Mouse (Mus musculus): Measurements from ENCODE around the gene Aak1. TPM values are rescaled to one million over a fixed set of nuclear protein-coding genes. Genes with fewer than 3 reads are reported as not detected.

Gene Aak1
- 39.1 and 40.2 TPM in 2 replicates for polyA plus RNA-seq (2015; fragmentation: Nextera tagmentation; extraction: Ambion mirVana)

DNA sequence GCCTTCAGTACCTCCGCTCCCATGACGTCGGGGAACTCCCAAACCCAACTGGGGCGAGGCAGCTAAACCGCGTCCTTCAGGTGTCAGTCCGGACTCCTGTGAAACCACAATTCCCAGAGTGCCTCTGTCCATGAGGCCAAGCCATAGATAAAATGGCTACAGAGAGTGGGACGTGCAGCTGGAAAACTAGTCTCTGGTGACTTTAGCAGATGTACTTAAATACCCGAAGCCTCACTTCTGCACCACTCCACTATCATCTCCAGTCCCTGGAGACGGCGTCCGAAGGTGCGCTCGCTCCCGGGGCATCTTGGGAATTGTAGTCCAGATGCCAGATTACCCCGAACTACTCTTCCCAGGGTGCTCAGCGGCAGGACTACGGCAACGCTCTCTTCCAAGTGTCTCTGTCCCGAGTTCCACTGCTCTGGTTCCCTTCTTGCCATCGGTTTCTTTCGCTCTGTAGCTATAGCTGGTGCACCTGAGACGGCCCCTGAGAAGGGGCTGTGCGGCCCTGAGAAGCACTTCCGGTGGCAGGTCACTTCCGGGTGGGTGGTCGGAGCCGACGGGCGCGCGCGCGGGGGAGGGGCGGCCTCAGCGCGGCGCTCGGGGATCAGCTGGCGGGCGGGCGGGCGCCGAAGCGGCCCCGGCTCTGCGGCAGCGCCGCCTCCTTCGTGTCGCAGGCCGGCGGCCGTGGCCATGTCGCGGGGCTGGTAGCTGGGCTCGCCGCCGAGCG, at the start of gene Aak1:
Gene Aak1, plus strand, starts transcription at position 603 of the 730 bp plus-strand sequence.
- Histone ChIP-seq H3K27ac (ENCODE audit: low read depth, low read length) (peak within 1 kb of the TSS; percentile 93), H3K36me3 (ENCODE audit: control insufficient read depth, insufficient read depth, low read length) (no peaks in the 10 kb centered on the region), H3K9me3 (ENCODE audit: control insufficient read depth, low read length) (no peaks in the 10 kb centered on the region), H3K9ac (ENCODE audit: low read depth, low read length) (peak within 1 kb of the TSS; percentile 93), H3K27me3 (replicated peaks; ENCODE audit: control insufficient read depth, insufficient read depth, low read length) (no peaks in the 10 kb centered on the region), H3K4me1 (ENCODE audit: control insufficient read depth, insufficient read depth, low read depth, low read length) (peaks cover 36% of the 10 kb centered on the region), H3K4me2 (ENCODE audit: low read length) (peak within 1 kb of the TSS; percentile 88), H3K4me3 (ENCODE audit: low read length) (peak within 1 kb of the TSS; percentile 83)
- ATAC-seq, result peak; percentile 96
- under 1% methylated on average over 50 of the region's 60 CpGs for WGBS

DNA sequence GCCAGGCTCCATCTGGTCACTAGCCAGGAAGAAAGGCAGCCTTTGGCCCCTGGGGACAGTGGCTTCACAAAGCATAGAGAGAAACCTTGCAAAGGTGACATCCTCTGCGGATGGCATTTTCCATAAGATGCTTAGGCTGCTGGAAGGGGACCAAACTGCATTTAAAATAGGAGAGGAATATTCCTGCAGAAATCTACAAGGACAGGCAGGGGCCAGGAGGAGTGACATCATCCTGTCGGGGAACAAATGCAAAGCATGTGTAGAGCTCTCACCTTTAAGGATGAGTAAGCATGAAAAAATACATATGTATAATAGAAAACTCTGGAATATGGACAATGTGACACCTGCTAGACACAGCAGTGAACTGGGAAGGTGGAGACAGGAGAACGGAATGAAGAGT, 48.9 kb upstream of the Aak1 start:
- no peak overlapping the region for H3K9ac ChIP-seq (ENCODE audit: low read depth, low read length)
- H3K27ac ChIP-seq (ENCODE audit: low read depth, low read length), result no peak overlapping the region
- no peaks in the 10 kb centered on the region for H3K36me3 ChIP-seq (ENCODE audit: control insufficient read depth, insufficient read depth, low read length)
- no peaks in the 10 kb centered on the region for H3K27me3 ChIP-seq (replicated peaks; ENCODE audit: control insufficient read depth, insufficient read depth, low read length)
- no peak overlapping the region for H3K4me2 ChIP-seq (ENCODE audit: low read length)
- ATAC-seq, result no peak
- 93% methylated on average over 3 of the region's 3 CpGs for WGBS
- no peak overlapping the region for H3K4me3 ChIP-seq (ENCODE audit: low read length)
- H3K9me3 ChIP-seq (ENCODE audit: control insufficient read depth, low read length), result no peaks in the 10 kb centered on the region
- no peaks in the 10 kb centered on the region for H3K4me1 ChIP-seq (ENCODE audit: control insufficient read depth, insufficient read depth, low read depth, low read length)

DNA sequence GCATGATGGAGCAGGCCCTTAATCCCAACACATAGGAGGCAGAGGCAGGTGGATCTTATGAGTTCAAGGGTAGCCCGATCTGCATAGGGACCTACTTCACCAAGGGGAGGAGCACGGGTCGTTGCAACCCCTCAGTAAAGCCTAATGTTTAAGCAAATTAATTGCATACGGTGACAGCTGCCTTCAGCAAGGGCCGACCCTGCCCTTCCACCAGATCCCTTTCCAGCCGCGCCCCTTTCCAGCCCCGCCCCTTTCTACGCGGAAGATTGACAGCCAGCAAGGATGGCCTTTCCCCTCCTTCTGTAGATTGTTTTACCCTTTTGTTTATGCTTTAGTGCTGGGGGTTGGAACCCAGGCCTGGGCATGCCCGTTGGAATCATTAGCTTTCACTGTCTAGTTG, 47.9 kb upstream of the Aak1 start:
- no peaks in the 10 kb centered on the region for H3K4me1 ChIP-seq (ENCODE audit: control insufficient read depth, insufficient read depth, low read depth, low read length)
- H3K9ac ChIP-seq (ENCODE audit: low read depth, low read length), result no peak overlapping the region
- H3K9me3 ChIP-seq (ENCODE audit: control insufficient read depth, low read length), result no peaks in the 10 kb centered on the region
- no peaks in the 10 kb centered on the region for H3K27me3 ChIP-seq (replicated peaks; ENCODE audit: control insufficient read depth, insufficient read depth, low read length)
- WGBS, result 55% methylated on average over 11 of the region's 11 CpGs
- no peak overlapping the region for H3K27ac ChIP-seq (ENCODE audit: low read depth, low read length)
- H3K4me3 ChIP-seq (ENCODE audit: low read length), result no peak overlapping the region
- no peaks in the 10 kb centered on the region for H3K36me3 ChIP-seq (ENCODE audit: control insufficient read depth, insufficient read depth, low read length)
- ATAC-seq, result no peak
- no peak overlapping the region for H3K4me2 ChIP-seq (ENCODE audit: low read length)

DNA sequence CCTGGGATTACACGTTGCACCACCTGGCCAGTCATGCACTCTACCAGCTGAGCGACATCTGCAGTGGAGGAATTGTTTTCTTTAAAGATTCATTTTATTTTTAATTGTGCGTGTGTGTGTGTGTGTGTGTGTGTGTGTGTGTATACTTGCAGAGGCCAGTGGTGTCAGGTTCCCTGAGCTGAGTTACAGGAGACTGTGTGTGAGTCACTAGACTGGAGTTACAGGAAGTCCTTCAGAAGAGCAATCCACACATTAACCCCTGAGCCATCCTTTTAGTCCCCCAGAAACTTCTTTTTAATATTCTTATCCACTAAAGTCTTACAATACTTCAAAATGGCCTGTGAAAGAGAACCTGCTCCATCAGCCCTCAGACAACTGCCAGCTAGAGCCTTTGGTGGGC, 44.7 kb upstream of the Aak1 start:
- Histone ChIP-seq H3K4me3 (ENCODE audit: low read length) (no peak overlapping the region), H3K36me3 (ENCODE audit: control insufficient read depth, insufficient read depth, low read length) (no peaks in the 10 kb centered on the region), H3K9ac (ENCODE audit: low read depth, low read length) (no peak overlapping the region), H3K4me2 (ENCODE audit: low read length) (no peak overlapping the region), H3K9me3 (ENCODE audit: control insufficient read depth, low read length) (no peaks in the 10 kb centered on the region), H3K27me3 (replicated peaks; ENCODE audit: control insufficient read depth, insufficient read depth, low read length) (no peaks in the 10 kb centered on the region), H3K27ac (ENCODE audit: low read depth, low read length) (no peak overlapping the region), H3K4me1 (ENCODE audit: control insufficient read depth, insufficient read depth, low read depth, low read length) (no peaks in the 10 kb centered on the region)
- 87% methylated on average over 3 of the region's 3 CpGs for WGBS
- ATAC-seq, result no peak

DNA sequence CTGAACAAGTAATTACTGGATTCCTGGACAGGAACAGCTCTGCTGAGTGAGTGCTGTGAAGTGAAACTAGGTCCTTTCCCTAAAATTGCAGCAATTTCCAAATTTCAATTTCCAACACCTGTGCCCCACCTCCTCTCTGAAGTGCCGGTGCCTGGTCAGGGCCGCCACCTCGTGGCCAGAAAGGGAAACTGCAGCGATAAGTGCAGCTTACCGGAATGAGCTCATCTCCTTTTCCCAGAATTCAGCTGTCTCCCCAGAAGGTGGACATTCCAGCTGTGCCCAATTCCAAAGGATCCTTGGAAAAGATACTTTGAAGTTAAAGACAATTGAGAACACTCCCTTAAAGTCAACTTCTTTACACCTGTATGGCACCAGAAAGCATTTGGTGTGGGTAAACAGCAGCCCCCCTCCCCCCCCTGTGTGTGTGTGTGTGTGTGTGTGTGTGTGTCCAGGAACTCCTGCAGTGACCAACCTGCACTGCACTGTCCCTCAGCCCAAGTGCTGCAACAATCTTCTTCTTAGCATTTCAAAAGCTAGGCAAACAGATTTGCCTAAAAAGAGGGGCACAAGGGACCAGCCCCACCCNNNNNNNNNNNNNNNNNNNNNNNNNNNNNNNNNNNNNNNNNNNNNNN, 42.7 kb upstream of the Aak1 start:
- no peak overlapping the region for H3K9ac ChIP-seq (ENCODE audit: low read depth, low read length)
- H3K9me3 ChIP-seq (ENCODE audit: control insufficient read depth, low read length), result no peaks in the 10 kb centered on the region
- H3K36me3 ChIP-seq (ENCODE audit: control insufficient read depth, insufficient read depth, low read length), result no peaks in the 10 kb centered on the region
- H3K27ac ChIP-seq (ENCODE audit: low read depth, low read length), result no peak overlapping the region
- H3K4me3 ChIP-seq (ENCODE audit: low read length), result no peak overlapping the region
- WGBS, result 0% methylated on average over 5 of the region's 5 CpGs
- no peaks in the 10 kb centered on the region for H3K27me3 ChIP-seq (replicated peaks; ENCODE audit: control insufficient read depth, insufficient read depth, low read length)
- H3K4me2 ChIP-seq (ENCODE audit: low read length), result no peak overlapping the region
- peaks cover 4% of the 10 kb centered on the region; the same call in 1 of the 2 replicates for H3K4me1 ChIP-seq (ENCODE audit: control insufficient read depth, insufficient read depth, low read depth, low read length)
- ATAC-seq, result peak; percentile 69; the same call in 1 of the 2 replicates

DNA sequence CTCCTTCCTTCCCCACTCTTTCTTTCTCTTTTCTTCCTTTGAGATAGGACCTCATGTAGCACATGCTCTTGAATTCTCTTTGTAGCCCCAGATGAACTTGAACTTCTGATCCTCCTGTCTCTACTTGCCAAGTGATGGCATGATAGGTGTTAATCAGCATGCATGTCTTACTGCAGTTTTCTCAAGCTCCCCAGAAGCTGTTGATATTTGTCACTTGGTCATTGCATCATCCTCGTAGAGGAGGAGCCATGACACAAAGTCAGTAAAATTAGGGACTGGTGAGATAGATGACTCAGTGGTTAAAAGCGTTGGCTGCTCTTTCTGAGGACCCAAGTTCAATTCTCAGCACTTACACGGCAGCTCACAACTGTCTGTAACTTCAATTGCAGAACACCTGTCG, 36.4 kb upstream of the Aak1 start:
- no peak overlapping the region for H3K9ac ChIP-seq (ENCODE audit: low read depth, low read length)
- H3K27me3 ChIP-seq (replicated peaks; ENCODE audit: control insufficient read depth, insufficient read depth, low read length), result no peaks in the 10 kb centered on the region
- no peak overlapping the region for H3K4me2 ChIP-seq (ENCODE audit: low read length)
- peaks cover 11% of the 10 kb centered on the region for H3K4me1 ChIP-seq (ENCODE audit: control insufficient read depth, insufficient read depth, low read depth, low read length)
- no peaks in the 10 kb centered on the region for H3K9me3 ChIP-seq (ENCODE audit: control insufficient read depth, low read length)
- no peak for ATAC-seq
- 61% methylated on average over 4 of the region's 4 CpGs for WGBS
- H3K4me3 ChIP-seq (ENCODE audit: low read length), result no peak overlapping the region
- no peak overlapping the region for H3K27ac ChIP-seq (ENCODE audit: low read depth, low read length)
- no peaks in the 10 kb centered on the region for H3K36me3 ChIP-seq (ENCODE audit: control insufficient read depth, insufficient read depth, low read length)

DNA sequence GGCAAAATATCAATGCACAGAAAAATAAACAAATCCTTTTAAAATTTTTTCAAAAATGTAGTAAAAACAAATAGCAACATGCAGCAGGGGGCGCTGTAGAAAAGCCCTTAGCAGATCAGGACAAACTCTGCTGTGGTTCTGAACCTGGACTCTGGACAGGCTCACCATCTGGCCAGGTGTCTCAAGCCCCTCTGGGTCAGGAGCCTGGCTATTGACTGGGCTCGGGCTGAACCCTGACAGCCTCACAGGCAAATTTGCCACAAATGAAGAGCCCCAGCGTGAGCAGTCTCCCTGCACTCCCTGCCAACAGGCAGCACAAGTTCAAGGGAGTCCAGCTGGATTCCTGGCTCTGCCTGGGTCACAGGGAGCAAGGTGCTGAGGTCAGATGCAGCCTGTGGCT, 36.0 kb upstream of the Aak1 start:
- H3K4me3 ChIP-seq (ENCODE audit: low read length), result no peak overlapping the region
- no peak overlapping the region for H3K9ac ChIP-seq (ENCODE audit: low read depth, low read length)
- no peak overlapping the region for H3K27ac ChIP-seq (ENCODE audit: low read depth, low read length)
- no peaks in the 10 kb centered on the region for H3K36me3 ChIP-seq (ENCODE audit: control insufficient read depth, insufficient read depth, low read length)
- H3K27me3 ChIP-seq (replicated peaks; ENCODE audit: control insufficient read depth, insufficient read depth, low read length), result no peaks in the 10 kb centered on the region
- no peak for ATAC-seq
- H3K4me2 ChIP-seq (ENCODE audit: low read length), result no peak overlapping the region
- peaks cover 11% of the 10 kb centered on the region for H3K4me1 ChIP-seq (ENCODE audit: control insufficient read depth, insufficient read depth, low read depth, low read length)
- WGBS, result 13% methylated on average over 3 of the region's 3 CpGs
- H3K9me3 ChIP-seq (ENCODE audit: control insufficient read depth, low read length), result no peaks in the 10 kb centered on the region

DNA sequence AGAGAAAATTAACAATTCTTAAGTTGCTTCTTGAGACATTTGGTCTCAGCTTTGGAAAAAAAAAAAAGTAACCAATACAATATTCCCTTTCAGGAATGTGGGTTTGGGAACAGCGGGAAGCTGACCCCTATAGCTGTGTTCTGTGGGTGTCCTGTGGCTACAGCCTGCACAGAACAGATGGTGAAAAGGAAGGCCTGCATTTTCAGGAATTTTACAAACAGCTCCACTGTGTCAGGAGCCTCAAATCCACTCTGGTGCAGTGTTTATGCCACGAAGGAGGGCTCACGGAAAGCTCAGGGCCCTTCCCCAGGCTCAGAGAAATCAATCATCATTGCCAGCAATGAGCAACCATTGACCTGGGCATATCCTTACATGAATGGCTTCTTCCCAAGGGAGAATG, 34.4 kb upstream of the Aak1 start:
- no peaks in the 10 kb centered on the region for H3K36me3 ChIP-seq (ENCODE audit: control insufficient read depth, insufficient read depth, low read length)
- WGBS, result 43% methylated on average over 3 of the region's 3 CpGs
- H3K27ac ChIP-seq (ENCODE audit: low read depth, low read length), result no peak overlapping the region
- H3K27me3 ChIP-seq (replicated peaks; ENCODE audit: control insufficient read depth, insufficient read depth, low read length), result no peaks in the 10 kb centered on the region
- peaks cover 10% of the 10 kb centered on the region for H3K4me1 ChIP-seq (ENCODE audit: control insufficient read depth, insufficient read depth, low read depth, low read length)
- H3K4me3 ChIP-seq (ENCODE audit: low read length), result 0 out of 2 replicates have a peak overlapping the region, but pooled peaks have one; percentile 0
- no peak overlapping the region for H3K9ac ChIP-seq (ENCODE audit: low read depth, low read length)
- ATAC-seq, result no peak
- H3K9me3 ChIP-seq (ENCODE audit: control insufficient read depth, low read length), result no peaks in the 10 kb centered on the region
- H3K4me2 ChIP-seq (ENCODE audit: low read length), result peak overlapping the region; percentile 14

DNA sequence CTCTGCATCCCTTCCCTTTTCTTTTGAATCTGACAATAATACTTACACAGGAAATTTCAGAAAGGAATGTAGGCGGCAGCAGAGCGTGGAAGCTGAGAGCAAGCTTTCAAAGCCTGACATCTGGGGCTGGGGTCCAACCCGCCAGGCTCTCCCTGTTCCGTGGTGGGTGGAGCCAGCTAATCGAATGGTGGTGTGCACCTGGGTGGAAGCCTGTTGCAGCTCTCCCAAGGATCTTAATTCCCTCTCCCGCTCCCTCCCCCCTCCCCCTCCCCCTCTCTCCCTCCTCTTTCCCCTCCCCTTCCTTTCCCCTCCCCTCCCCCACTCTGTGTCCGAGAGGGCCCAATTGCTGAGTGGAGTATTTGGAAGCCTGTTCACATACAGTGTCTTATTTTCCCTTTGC, 33.9 kb upstream of the Aak1 start:
- Histone ChIP-seq H3K36me3 (ENCODE audit: control insufficient read depth, insufficient read depth, low read length) (no peaks in the 10 kb centered on the region), H3K4me3 (ENCODE audit: low read length) (0 out of 2 replicates have a peak overlapping the region, but pooled peaks have one; percentile 0), H3K4me1 (ENCODE audit: control insufficient read depth, insufficient read depth, low read depth, low read length) (peaks cover 7% of the 10 kb centered on the region), H3K4me2 (ENCODE audit: low read length) (peak overlapping the region; percentile 14), H3K9me3 (ENCODE audit: control insufficient read depth, low read length) (no peaks in the 10 kb centered on the region), H3K9ac (ENCODE audit: low read depth, low read length) (no peak overlapping the region), H3K27ac (ENCODE audit: low read depth, low read length) (no peak overlapping the region), H3K27me3 (replicated peaks; ENCODE audit: control insufficient read depth, insufficient read depth, low read length) (no peaks in the 10 kb centered on the region)
- ATAC-seq, result peak; percentile 48; the same call in 1 of the 2 replicates
- 3% methylated on average over 7 of the region's 7 CpGs for whole genome bisulfite sequencing

Measured in hindbrain, embryonic 16.5 days (tissue).